Mouse (Mus musculus) G1E (cell line): ENCODE measurements around the gene Sstr4. TPM values are rescaled to one million over a fixed set of nuclear protein-coding genes. Genes with fewer than 3 reads are reported as not detected.

Experiments
- ATAC-seq: 2 replicates; pipeline ENCODE4 v1.8.0; 2016; ENCODE audit warnings: mild to moderate bottlenecking; ENCODE audit not compliant: insufficient number of reproducible peaks, poor library complexity, low FRiP score, severe bottlenecking; ENCODE audit errors: extremely low read depth
- DNase-seq: peaks from one replicate; pipeline ENCODE4 v3.0.0; 2012; ENCODE audit warnings: low spot score
- H3K27me3 ChIP-seq: 2 replicates; pipeline ENCODE4 v1.6.1; 2012; ENCODE audit warnings: mild to moderate bottlenecking, low read length, inconsistent platforms; ENCODE audit not compliant: insufficient read depth
- H3K36me3 ChIP-seq: replicated peaks from 2 replicates; pipeline ENCODE3; 2012; ENCODE audit warnings: mild to moderate bottlenecking, inconsistent platforms
- H3K4me1 ChIP-seq: 2 replicates; pipeline ENCODE4 v1.6.1; 2012; ENCODE audit warnings: low read depth, low read length, inconsistent platforms, mixed read lengths; ENCODE audit not compliant: insufficient read depth
- H3K4me3 ChIP-seq: 2 replicates; pipeline ENCODE4 v1.5.1; 2012; ENCODE audit warnings: low read depth, mild to moderate bottlenecking, inconsistent platforms, low read length, moderate library complexity, mixed read lengths
- H3K9me3 ChIP-seq: replicated peaks from 2 replicates; pipeline ENCODE4 v1.6.1; 2012; ENCODE audit warnings: inconsistent platforms
- CTCF ChIP-seq: IDR thresholded peaks from 2 replicates; pipeline ENCODE4 v1.5.1; 2012; ENCODE audit warnings: low read depth, low read length, inconsistent platforms, mixed read lengths
- GATA1 ChIP-seq: IDR thresholded peaks from 2 replicates; pipeline ENCODE4 v1.6.1; 2012; ENCODE audit warnings: borderline replicate concordance, low read length, inconsistent platforms, mixed read lengths
- GATA2 ChIP-seq: IDR thresholded peaks from 2 replicates; pipeline ENCODE4 v1.6.1; 2012; ENCODE audit warnings: low read depth, low read length, inconsistent platforms, borderline replicate concordance
- POLR2AphosphoS5 ChIP-seq: IDR thresholded peaks from 2 replicates; pipeline ENCODE4 v1.6.1; 2012; ENCODE audit warnings: low read depth, low read length, inconsistent platforms; ENCODE audit not compliant: insufficient replicate concordance
- TAL1 ChIP-seq: conservative IDR thresholded peaks from 2 replicates; pipeline ENCODE4 v1.6.1; 2012; ENCODE audit warnings: low read depth, low read length, inconsistent platforms, mixed read lengths
- polyA plus RNA-seq: library from polyadenylated mRNA; stranded (reverse); fragments of >175 nt; gene quantifications from 2 replicates; pipeline ENCODE4 v1.2.3, GENCODE M21; 2012
- total RNA-seq, 2 experiments: library from RNA; stranded (forward) in 1 of 2; stranded (reverse) in 1 of 2; fragments of 200-1000 nt in 1 of 2; fragments of >200 nt in 1 of 2; fragmentation: Nextera tagmentation in 1 of 2; gene quantifications; 2 replicates each; pipeline ENCODE4 v1.2.3; 2014 to 2017

The Sstr4 gene
- total RNA-seq (2014; fragmentation: Nextera tagmentation) (not detected in 2 replicates), total RNA-seq (2017) (not detected in 2 replicates), polyA plus RNA-seq (not detected in 2 replicates)

DNA sequence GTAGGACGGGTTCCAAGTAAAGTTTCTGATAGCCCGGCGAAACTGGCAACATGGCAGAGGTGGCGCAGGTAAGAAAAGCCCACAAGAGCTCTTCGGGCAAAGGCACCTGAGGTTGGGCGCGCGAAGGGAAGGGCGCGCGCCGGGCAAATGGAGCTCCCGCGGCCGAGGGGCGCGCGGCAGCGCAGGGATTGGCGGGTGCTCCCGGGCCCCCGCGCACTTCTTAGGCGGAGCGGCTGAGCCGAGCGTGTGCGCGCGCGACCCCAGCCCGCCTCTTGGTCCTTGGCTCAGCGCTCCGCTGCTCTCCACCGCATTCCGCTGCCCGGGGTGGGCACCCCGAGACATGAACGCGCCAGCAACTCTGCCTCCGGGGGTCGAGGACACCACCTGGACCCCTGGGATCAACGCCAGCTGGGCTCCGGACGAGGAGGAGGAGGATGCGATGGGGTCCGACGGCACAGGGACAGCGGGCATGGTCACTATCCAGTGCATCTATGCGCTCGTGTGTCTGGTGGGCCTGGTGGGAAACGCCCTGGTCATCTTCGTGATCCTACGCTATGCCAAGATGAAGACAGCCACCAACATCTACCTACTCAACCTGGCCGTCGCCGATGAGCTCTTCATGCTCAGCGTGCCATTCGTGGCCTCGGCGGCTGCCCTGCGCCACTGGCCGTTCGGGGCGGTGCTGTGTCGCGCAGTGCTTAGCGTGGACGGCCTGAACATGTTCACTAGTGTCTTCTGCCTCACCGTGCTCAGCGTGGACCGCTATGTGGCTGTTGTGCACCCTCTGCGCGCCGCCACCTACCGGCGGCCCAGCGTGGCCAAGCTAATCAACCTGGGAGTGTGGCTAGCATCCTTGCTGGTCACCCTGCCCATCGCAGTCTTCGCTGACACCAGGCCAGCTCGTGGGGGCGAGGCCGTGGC lies at the start of gene Sstr4:
Gene Sstr4 (plus strand): TSS at position 214 of the 921 bp plus-strand sequence.
- H3K36me3 ChIP-seq = no peaks in the 10 kb centered on the region
- ATAC-seq (no peak), DNase-seq (no peak)
- TF ChIP-seq TAL1 = no peak
- TF ChIP-seq CTCF = no peak
- H3K9me3 ChIP-seq = peaks cover 54% of the 10 kb centered on the region
- H3K27me3 ChIP-seq = no peaks in the 10 kb centered on the region
- H3K4me3 ChIP-seq = peak within 1 kb of the TSS; percentile 31; the same call in 1 of the 2 replicates
- H3K4me1 ChIP-seq = no peaks in the 10 kb centered on the region

- Histone ChIP-seq H3K4me3 (no peak overlapping the region), H3K36me3 (no peaks in the 10 kb centered on the region), H3K9me3 (peaks cover 29% of the 10 kb centered on the region), H3K27me3 (no peaks in the 10 kb centered on the region), H3K4me1 (no peaks in the 10 kb centered on the region)
- DNase-seq = no peak
- ATAC-seq = no peak
- TF ChIP-seq TAL1 (no peak), CTCF (no peak), GATA2 (no peak), POLR2AphosphoS5 (no peak), GATA1 (no peak)
Measured at GRCm38 (mm10) chr2:148345373-148345772, 49.8 kb upstream of the Sstr4 start.

DNA sequence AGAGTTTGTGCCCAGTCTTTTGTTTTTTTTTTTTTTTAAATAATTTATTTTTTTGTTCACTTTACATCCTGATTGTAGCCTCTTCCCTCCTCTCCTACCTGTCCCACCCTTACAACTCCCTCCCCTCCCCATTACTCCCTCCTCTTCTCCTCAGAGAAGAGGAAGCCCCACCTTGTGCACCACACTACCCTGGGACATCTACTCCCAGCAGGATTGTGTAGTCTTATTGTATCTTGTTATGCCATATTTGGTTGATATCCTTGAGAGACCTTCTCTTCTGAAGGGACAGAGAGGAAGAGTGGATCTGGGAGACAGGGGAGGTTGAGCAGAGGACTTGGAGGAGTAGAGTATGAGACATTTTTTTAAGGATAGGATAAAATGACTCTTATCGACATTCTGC lies 48.2 kb upstream of the Sstr4 start:
- TF ChIP-seq CTCF (no peak), POLR2AphosphoS5 (no peak), GATA2 (no peak), GATA1 (no peak), TAL1 (no peak)
- ATAC-seq (no peak), DNase-seq (no peak)
- H3K4me1 ChIP-seq = no peaks in the 10 kb centered on the region
- H3K9me3 ChIP-seq = peaks cover 27% of the 10 kb centered on the region
- no peaks in the 10 kb centered on the region for H3K36me3 ChIP-seq
- H3K4me3 ChIP-seq = no peak overlapping the region
- no peaks in the 10 kb centered on the region for H3K27me3 ChIP-seq

- H3K9me3 ChIP-seq = peaks cover 18% of the 10 kb centered on the region
- TF ChIP-seq POLR2AphosphoS5 = no peak
- TF ChIP-seq TAL1 = no peak
- no peak for TF ChIP-seq GATA2
- TF ChIP-seq GATA1 = no peak
- H3K4me3 ChIP-seq = no peak overlapping the region
- no peaks in the 10 kb centered on the region for H3K27me3 ChIP-seq
- DNase-seq (no peak), ATAC-seq (no peak)
- H3K36me3 ChIP-seq = no peaks in the 10 kb centered on the region
- H3K4me1 ChIP-seq = no peaks in the 10 kb centered on the region
Measured at GRCm38 (mm10) chr2:148349509-148350307, 45.4 kb upstream of the Sstr4 start.

DNA sequence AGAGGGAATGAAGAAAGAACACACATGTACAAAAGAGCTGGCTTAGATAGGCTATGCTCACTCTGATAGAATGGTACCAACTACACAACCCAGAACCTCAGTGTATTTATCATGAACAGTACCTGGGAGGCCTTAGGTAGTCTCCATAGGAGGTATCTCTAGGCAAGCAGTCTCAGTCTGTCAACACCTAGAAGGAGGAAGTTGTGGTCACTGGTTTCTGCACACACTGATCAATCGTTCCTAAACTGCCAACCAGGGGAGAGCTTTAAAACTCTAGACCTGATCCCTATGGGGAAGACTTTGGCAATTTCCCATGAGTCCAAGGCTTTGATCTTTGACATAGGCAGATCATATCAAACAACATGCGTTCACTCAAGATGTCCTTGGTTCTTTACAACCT lies 44.7 kb upstream of the Sstr4 start:
- DNase-seq (no peak), ATAC-seq (no peak)
- TF ChIP-seq CTCF = no peak
- TF ChIP-seq GATA1 = no peak
- no peak for TF ChIP-seq POLR2AphosphoS5
- TF ChIP-seq GATA2 = no peak
- TF ChIP-seq TAL1 = no peak
- Histone ChIP-seq H3K9me3 (peaks cover 17% of the 10 kb centered on the region), H3K4me3 (no peak overlapping the region), H3K27me3 (no peaks in the 10 kb centered on the region), H3K4me1 (no peaks in the 10 kb centered on the region), H3K36me3 (no peaks in the 10 kb centered on the region)

- ATAC-seq = no peak
- TF ChIP-seq GATA2 = no peak
- TF ChIP-seq CTCF = no peak
- no peak for TF ChIP-seq POLR2AphosphoS5
- no peak for TF ChIP-seq GATA1
- no peak for TF ChIP-seq TAL1
- no peaks in the 10 kb centered on the region for H3K4me1 ChIP-seq
Measured at GRCm38 (mm10) chr2:148352655-148353054, 42.5 kb upstream of the Sstr4 start.

More at GRCm38 (mm10) chr2:148352655-148353054, 42.5 kb upstream of the Sstr4 start:
- Histone ChIP-seq H3K4me3 (no peak overlapping the region), H3K36me3 (no peaks in the 10 kb centered on the region), H3K9me3 (peaks cover 15% of the 10 kb centered on the region), H3K27me3 (no peaks in the 10 kb centered on the region)
- no peak for DNase-seq
